Mouse (Mus musculus): ENCODE results near the gene Tnip3. TPM values are rescaled to one million over a fixed set of nuclear protein-coding genes. Genes with fewer than 3 reads are reported as not detected.

Tnip3 gene
- total RNA-seq, 2 experiments from 2014 or later: 1.5 TPM; not detected in 1

- ATAC-seq (replicated peaks; ENCODE audit: low FRiP score, poor library complexity, severe bottlenecking): no peak
These were observed 53.2 kb downstream of the Tnip3 start for GRCm38 (mm10) chr6:65578151-65578973.

- ATAC-seq (replicated peaks; ENCODE audit: low FRiP score, poor library complexity, severe bottlenecking): no peak
These were observed 57.9 kb downstream of the Tnip3 start for GRCm38 (mm10) chr6:65583029-65583428.

GRCm38 (mm10) chr6:65584870-65585332 is 59.8 kb downstream of the Tnip3 start:
- ATAC-seq (replicated peaks; ENCODE audit: low FRiP score, poor library complexity, severe bottlenecking): no peak

GRCm38 (mm10) chr6:65585333-65586053 is 60.4 kb downstream of the Tnip3 start:
- ATAC-seq (replicated peaks; ENCODE audit: low FRiP score, poor library complexity, severe bottlenecking): no peak

GRCm38 (mm10) chr6:65588847-65589246 is 63.7 kb downstream of the Tnip3 start:
- ATAC-seq (replicated peaks; ENCODE audit: low FRiP score, poor library complexity, severe bottlenecking): no peak

GRCm38 (mm10) chr6:65590018-65590417 is 64.9 kb downstream of the Tnip3 start:
- no peak for ATAC-seq (replicated peaks; ENCODE audit: low FRiP score, poor library complexity, severe bottlenecking)

GRCm38 (mm10) chr6:65594171-65594570 is 69.1 kb downstream of the Tnip3 start:
- ATAC-seq (replicated peaks; ENCODE audit: low FRiP score, poor library complexity, severe bottlenecking): no peak

GRCm38 (mm10) chr6:65595371-65595770 is 70.3 kb downstream of the Tnip3 start:
- no peak for ATAC-seq (replicated peaks; ENCODE audit: low FRiP score, poor library complexity, severe bottlenecking)

GRCm38 (mm10) chr6:65597056-65597818 is 72.1 kb downstream of the Tnip3 start:
- ATAC-seq (replicated peaks; ENCODE audit: low FRiP score, poor library complexity, severe bottlenecking): no peak

- no peak for ATAC-seq (replicated peaks; ENCODE audit: low FRiP score, poor library complexity, severe bottlenecking)
These were observed 73.4 kb downstream of the Tnip3 start for GRCm38 (mm10) chr6:65598522-65598921.

GRCm38 (mm10) chr6:65599865-65600739 is 75.0 kb downstream of the Tnip3 start:
- no peak for ATAC-seq (replicated peaks; ENCODE audit: low FRiP score, poor library complexity, severe bottlenecking)

GRCm38 (mm10) chr6:65600887-65601286 is 75.8 kb downstream of the Tnip3 start:
- no peak for ATAC-seq (replicated peaks; ENCODE audit: low FRiP score, poor library complexity, severe bottlenecking)

GRCm38 (mm10) chr6:65605778-65606177 is 80.7 kb downstream of the Tnip3 start:
- ATAC-seq (replicated peaks; ENCODE audit: low FRiP score, poor library complexity, severe bottlenecking): no peak

GRCm38 (mm10) chr6:65606946-65607345 is 81.8 kb downstream of the Tnip3 start:
- no peak for ATAC-seq (replicated peaks; ENCODE audit: low FRiP score, poor library complexity, severe bottlenecking)

GRCm38 (mm10) chr6:65611834-65612233 is 86.7 kb downstream of the Tnip3 start:
- ATAC-seq (replicated peaks; ENCODE audit: low FRiP score, poor library complexity, severe bottlenecking): no peak

GRCm38 (mm10) chr6:65613924-65614585 is 88.9 kb downstream of the Tnip3 start:
- no peak for ATAC-seq (replicated peaks; ENCODE audit: low FRiP score, poor library complexity, severe bottlenecking)

- ATAC-seq (replicated peaks; ENCODE audit: low FRiP score, poor library complexity, severe bottlenecking): no peak
These were observed 90.5 kb downstream of the Tnip3 start for GRCm38 (mm10) chr6:65615641-65616040.

GRCm38 (mm10) chr6:65621260-65621659 is 96.1 kb downstream of the Tnip3 start:
- no peak for ATAC-seq (replicated peaks; ENCODE audit: low FRiP score, poor library complexity, severe bottlenecking)
